Mouse (Mus musculus): Measurements from ENCODE around the gene Wdr60. TPM values are rescaled to one million over a fixed set of nuclear protein-coding genes. Genes with fewer than 3 reads are reported as not detected.

Wdr60 gene
- polyA plus RNA-seq, 1 experiment from 2014 or later, result 9.3 TPM

DNA sequence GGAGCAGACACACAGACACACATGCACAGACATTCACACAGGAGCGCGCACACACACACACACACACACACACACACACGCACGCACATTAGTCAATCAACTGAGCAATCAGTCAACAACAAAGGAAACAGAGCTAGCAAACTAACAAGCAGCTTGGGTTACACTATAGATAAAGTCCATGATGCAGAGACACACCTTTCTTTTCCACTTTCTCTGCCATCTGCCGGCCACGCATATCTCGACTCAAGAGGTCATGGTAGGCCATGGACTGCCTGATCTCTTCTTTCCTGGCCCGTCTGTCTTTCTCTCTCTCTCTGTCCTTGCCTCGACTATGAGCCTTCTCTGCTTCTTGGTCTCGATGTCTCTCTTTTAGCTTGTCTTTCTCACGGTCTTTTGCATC is 7.2 kb downstream of the Wdr60 start:
- WGBS (ENCODE audit: insufficient replicate concordance), result 77% methylated on average over 11 of the region's 11 CpGs
- Histone ChIP-seq H3K9me3 (replicated peaks; ENCODE audit: control insufficient read depth, low read length) (no peaks in the 10 kb centered on the region), H3K27me3 (ENCODE audit: control insufficient read depth, insufficient read depth, low read length) (no peaks in the 10 kb centered on the region), H3K4me3 (ENCODE audit: low read depth, low read length) (no peak overlapping the region), H3K9ac (ENCODE audit: low read depth, low read length) (no peak overlapping the region), H3K4me1 (ENCODE audit: control insufficient read depth, insufficient read depth, low read length) (peaks cover 2% of the 10 kb centered on the region; the same call in 1 of the 2 replicates), H3K36me3 (ENCODE audit: control insufficient read depth, insufficient read depth, low read length) (no peaks in the 10 kb centered on the region), H3K27ac (ENCODE audit: low read depth, low read length) (no peak overlapping the region), H3K4me2 (no peak overlapping the region)
- no peak for ATAC-seq (replicated peaks; ENCODE audit: insufficient number of reproducible peaks, low FRiP score, low TSS enrichment)

GRCm38 (mm10) chr12:116254652-116255051 is 8.2 kb downstream of the Wdr60 start:
- 0 out of 2 replicates have a peak, but pooled peaks have one; percentile 22 for ATAC-seq (replicated peaks; ENCODE audit: insufficient number of reproducible peaks, low FRiP score, low TSS enrichment)
- H3K36me3 ChIP-seq (ENCODE audit: control insufficient read depth, insufficient read depth, low read length), result no peaks in the 10 kb centered on the region
- H3K27ac ChIP-seq (ENCODE audit: low read depth, low read length), result no peak overlapping the region
- H3K4me2 ChIP-seq, result no peak overlapping the region
- peaks cover 2% of the 10 kb centered on the region; the same call in 1 of the 2 replicates for H3K4me1 ChIP-seq (ENCODE audit: control insufficient read depth, insufficient read depth, low read length)
- no peak overlapping the region for H3K9ac ChIP-seq (ENCODE audit: low read depth, low read length)
- no peaks in the 10 kb centered on the region for H3K9me3 ChIP-seq (replicated peaks; ENCODE audit: control insufficient read depth, low read length)
- 35% methylated on average over 8 of the region's 8 CpGs for WGBS (ENCODE audit: insufficient replicate concordance)
- H3K27me3 ChIP-seq (ENCODE audit: control insufficient read depth, insufficient read depth, low read length), result no peaks in the 10 kb centered on the region
- H3K4me3 ChIP-seq (ENCODE audit: low read depth, low read length), result no peak overlapping the region

GRCm38 (mm10) chr12:116244601-116245000 is 18.2 kb downstream of the Wdr60 start:
- ATAC-seq (replicated peaks; ENCODE audit: insufficient number of reproducible peaks, low FRiP score, low TSS enrichment), result no peak
- Histone ChIP-seq H3K36me3 (ENCODE audit: control insufficient read depth, insufficient read depth, low read length) (no peaks in the 10 kb centered on the region), H3K4me3 (ENCODE audit: low read depth, low read length) (no peak overlapping the region), H3K9ac (ENCODE audit: low read depth, low read length) (no peak overlapping the region), H3K27ac (ENCODE audit: low read depth, low read length) (no peak overlapping the region), H3K4me1 (ENCODE audit: control insufficient read depth, insufficient read depth, low read length) (no peaks in the 10 kb centered on the region), H3K4me2 (no peak overlapping the region), H3K9me3 (replicated peaks; ENCODE audit: control insufficient read depth, low read length) (no peaks in the 10 kb centered on the region), H3K27me3 (ENCODE audit: control insufficient read depth, insufficient read depth, low read length) (no peaks in the 10 kb centered on the region)
- WGBS (ENCODE audit: insufficient replicate concordance), result 53% methylated on average over 1 of the region's 1 CpGs

GRCm38 (mm10) chr12:116238803-116239202 is 24.0 kb downstream of the Wdr60 start:
- 63% methylated on average over 3 of the region's 3 CpGs for WGBS (ENCODE audit: insufficient replicate concordance)

DNA sequence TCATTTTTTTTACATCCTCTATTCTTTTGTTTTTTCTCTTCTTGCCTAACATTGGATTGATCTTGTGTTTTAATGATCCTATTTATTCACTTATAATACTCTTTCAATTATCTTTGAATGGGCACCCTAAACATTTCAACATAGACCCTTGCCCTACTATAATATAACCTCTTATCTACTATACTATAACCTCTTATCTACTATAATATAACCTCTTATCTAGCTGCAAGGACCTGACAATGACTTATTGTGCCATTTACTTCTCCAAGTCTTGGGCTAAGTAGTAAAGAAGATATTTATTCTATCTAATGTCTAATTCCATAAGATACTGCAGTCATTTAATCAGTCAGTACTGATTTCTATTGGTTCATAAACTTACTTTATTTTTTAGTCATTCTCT is 24.5 kb downstream of the Wdr60 start:
- H3K27me3 ChIP-seq (ENCODE audit: control insufficient read depth, insufficient read depth, low read length), result no peaks in the 10 kb centered on the region
- H3K9ac ChIP-seq (ENCODE audit: low read depth, low read length), result no peak overlapping the region
- ATAC-seq (replicated peaks; ENCODE audit: insufficient number of reproducible peaks, low FRiP score, low TSS enrichment), result no peak
- H3K9me3 ChIP-seq (replicated peaks; ENCODE audit: control insufficient read depth, low read length), result no peaks in the 10 kb centered on the region
- H3K4me3 ChIP-seq (ENCODE audit: low read depth, low read length), result no peak overlapping the region
- H3K27ac ChIP-seq (ENCODE audit: low read depth, low read length), result no peak overlapping the region
- H3K4me1 ChIP-seq (ENCODE audit: control insufficient read depth, insufficient read depth, low read length), result no peaks in the 10 kb centered on the region
- H3K36me3 ChIP-seq (ENCODE audit: control insufficient read depth, insufficient read depth, low read length), result no peaks in the 10 kb centered on the region
- H3K4me2 ChIP-seq, result no peak overlapping the region

More at GRCm38 (mm10) chr12:116238803-116239202, 24.0 kb downstream of the Wdr60 start:
- no peak overlapping the region for H3K4me3 ChIP-seq (ENCODE audit: low read depth, low read length)
- H3K9ac ChIP-seq (ENCODE audit: low read depth, low read length), result no peak overlapping the region
- no peaks in the 10 kb centered on the region for H3K36me3 ChIP-seq (ENCODE audit: control insufficient read depth, insufficient read depth, low read length)
- H3K4me1 ChIP-seq (ENCODE audit: control insufficient read depth, insufficient read depth, low read length), result no peaks in the 10 kb centered on the region
- H3K27me3 ChIP-seq (ENCODE audit: control insufficient read depth, insufficient read depth, low read length), result no peaks in the 10 kb centered on the region
- ATAC-seq (replicated peaks; ENCODE audit: insufficient number of reproducible peaks, low FRiP score, low TSS enrichment), result no peak
- no peak overlapping the region for H3K27ac ChIP-seq (ENCODE audit: low read depth, low read length)
- H3K9me3 ChIP-seq (replicated peaks; ENCODE audit: control insufficient read depth, low read length), result no peaks in the 10 kb centered on the region
- no peak overlapping the region for H3K4me2 ChIP-seq

DNA sequence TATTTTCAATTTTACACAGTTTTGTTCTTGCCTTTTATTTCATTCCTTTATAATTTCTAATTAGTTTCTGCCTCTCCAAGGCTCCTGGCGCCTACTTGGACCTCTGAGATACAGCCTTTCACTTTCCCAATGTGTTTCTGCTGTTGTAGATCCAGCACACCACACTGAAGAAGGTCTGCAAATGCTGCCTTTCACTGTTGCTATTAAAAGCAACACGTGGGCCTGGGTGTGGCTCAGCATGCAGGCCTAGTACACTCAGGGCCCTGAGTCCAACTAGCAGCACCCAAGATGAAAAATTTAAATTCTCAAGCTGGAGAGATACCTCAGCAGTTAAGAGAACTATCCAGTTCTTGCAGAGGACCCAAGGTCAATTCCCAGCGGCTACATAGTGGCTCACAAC is 26.2 kb downstream of the Wdr60 start:
- no peaks in the 10 kb centered on the region for H3K36me3 ChIP-seq (ENCODE audit: control insufficient read depth, insufficient read depth, low read length)
- ATAC-seq (replicated peaks; ENCODE audit: insufficient number of reproducible peaks, low FRiP score, low TSS enrichment), result no peak
- H3K27me3 ChIP-seq (ENCODE audit: control insufficient read depth, insufficient read depth, low read length), result no peaks in the 10 kb centered on the region
- H3K4me3 ChIP-seq (ENCODE audit: low read depth, low read length), result no peak overlapping the region
- no peaks in the 10 kb centered on the region for H3K9me3 ChIP-seq (replicated peaks; ENCODE audit: control insufficient read depth, low read length)
- 68% methylated on average over 3 of the region's 3 CpGs for WGBS (ENCODE audit: insufficient replicate concordance)
- no peak overlapping the region for H3K27ac ChIP-seq (ENCODE audit: low read depth, low read length)
- no peaks in the 10 kb centered on the region for H3K4me1 ChIP-seq (ENCODE audit: control insufficient read depth, insufficient read depth, low read length)
- H3K4me2 ChIP-seq, result no peak overlapping the region
- H3K9ac ChIP-seq (ENCODE audit: low read depth, low read length), result no peak overlapping the region

DNA sequence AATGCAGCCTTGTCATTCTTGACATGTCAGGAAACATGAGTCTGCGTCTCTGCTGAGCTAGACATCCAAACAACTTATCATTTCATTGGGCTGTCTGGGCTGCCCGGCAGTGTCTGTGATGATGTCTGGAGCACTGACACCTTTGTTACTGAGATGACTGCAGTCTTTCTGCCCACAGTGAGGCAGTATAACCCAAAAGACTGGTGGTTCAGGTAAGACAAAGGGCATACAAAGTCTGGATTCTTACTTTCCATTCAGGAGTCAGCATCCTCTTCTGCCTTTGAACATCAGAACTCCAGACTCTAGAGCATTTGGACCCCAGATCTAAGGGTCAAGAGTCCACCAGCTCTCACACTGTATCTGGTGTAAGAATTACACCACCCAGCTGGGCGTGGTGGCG is 27.5 kb downstream of the Wdr60 start:
- no peak overlapping the region for H3K27ac ChIP-seq (ENCODE audit: low read depth, low read length)
- no peaks in the 10 kb centered on the region for H3K4me1 ChIP-seq (ENCODE audit: control insufficient read depth, insufficient read depth, low read length)
- no peaks in the 10 kb centered on the region for H3K27me3 ChIP-seq (ENCODE audit: control insufficient read depth, insufficient read depth, low read length)
- H3K4me2 ChIP-seq, result no peak overlapping the region
- no peaks in the 10 kb centered on the region for H3K9me3 ChIP-seq (replicated peaks; ENCODE audit: control insufficient read depth, low read length)
- no peak overlapping the region for H3K4me3 ChIP-seq (ENCODE audit: low read depth, low read length)
- no peak overlapping the region for H3K9ac ChIP-seq (ENCODE audit: low read depth, low read length)
- ATAC-seq (replicated peaks; ENCODE audit: insufficient number of reproducible peaks, low FRiP score, low TSS enrichment), result no peak
- no peaks in the 10 kb centered on the region for H3K36me3 ChIP-seq (ENCODE audit: control insufficient read depth, insufficient read depth, low read length)
- WGBS (ENCODE audit: insufficient replicate concordance), result 66% methylated on average over 4 of the region's 4 CpGs

- WGBS (ENCODE audit: insufficient replicate concordance), result 78% methylated on average over 1 of the region's 1 CpGs
- no peaks in the 10 kb centered on the region for H3K27me3 ChIP-seq (ENCODE audit: control insufficient read depth, insufficient read depth, low read length)
- no peaks in the 10 kb centered on the region for H3K36me3 ChIP-seq (ENCODE audit: control insufficient read depth, insufficient read depth, low read length)
- H3K4me3 ChIP-seq (ENCODE audit: low read depth, low read length), result no peak overlapping the region
- no peak overlapping the region for H3K9ac ChIP-seq (ENCODE audit: low read depth, low read length)
- H3K4me2 ChIP-seq, result no peak overlapping the region
- H3K9me3 ChIP-seq (replicated peaks; ENCODE audit: control insufficient read depth, low read length), result no peaks in the 10 kb centered on the region
- no peak for ATAC-seq (replicated peaks; ENCODE audit: insufficient number of reproducible peaks, low FRiP score, low TSS enrichment)
- no peaks in the 10 kb centered on the region for H3K4me1 ChIP-seq (ENCODE audit: control insufficient read depth, insufficient read depth, low read length)
- H3K27ac ChIP-seq (ENCODE audit: low read depth, low read length), result no peak overlapping the region
Observed at GRCm38 (mm10) chr12:116232061-116232460, 30.8 kb downstream of the Wdr60 start.

DNA sequence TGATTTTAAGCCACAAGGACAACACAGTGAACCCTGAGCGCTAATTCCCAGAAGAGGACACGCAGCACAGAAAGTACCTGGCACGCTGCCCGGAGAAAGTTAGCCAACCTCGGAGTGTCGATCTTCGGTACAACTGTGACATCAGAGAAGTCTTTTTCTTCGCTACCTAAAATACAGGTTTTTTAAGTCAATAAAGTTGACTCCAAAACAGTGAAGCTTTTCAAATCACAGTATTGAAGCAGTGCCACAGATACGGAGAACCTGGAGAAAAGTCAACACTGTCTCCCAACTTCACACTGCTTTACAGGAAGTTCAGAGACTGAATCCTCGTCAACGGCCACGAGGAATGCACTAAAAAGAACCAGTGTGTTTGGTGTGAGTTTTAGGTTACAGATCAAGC is 31.2 kb downstream of the Wdr60 start:
- H3K27ac ChIP-seq (ENCODE audit: low read depth, low read length), result no peak overlapping the region
- no peak overlapping the region for H3K4me3 ChIP-seq (ENCODE audit: low read depth, low read length)
- ATAC-seq (replicated peaks; ENCODE audit: insufficient number of reproducible peaks, low FRiP score, low TSS enrichment), result no peak
- 68% methylated on average over 12 of the region's 12 CpGs for WGBS (ENCODE audit: insufficient replicate concordance)
- H3K9me3 ChIP-seq (replicated peaks; ENCODE audit: control insufficient read depth, low read length), result no peaks in the 10 kb centered on the region
- H3K4me1 ChIP-seq (ENCODE audit: control insufficient read depth, insufficient read depth, low read length), result no peaks in the 10 kb centered on the region
- no peaks in the 10 kb centered on the region for H3K27me3 ChIP-seq (ENCODE audit: control insufficient read depth, insufficient read depth, low read length)
- H3K36me3 ChIP-seq (ENCODE audit: control insufficient read depth, insufficient read depth, low read length), result no peaks in the 10 kb centered on the region
- H3K4me2 ChIP-seq, result no peak overlapping the region
- H3K9ac ChIP-seq (ENCODE audit: low read depth, low read length), result no peak overlapping the region

Measured in heart, embryonic 11.5 days (tissue).